Mouse (Mus musculus): ENCODE data around the gene Vamp5. TPM values are rescaled to one million over a fixed set of nuclear protein-coding genes. Genes with fewer than 3 reads are reported as not detected.

Vamp5 gene
- polyA plus RNA-seq, 1 experiment from 2014 or later: 7.6 TPM

- 87% methylated on average over 11 of the region's 11 CpGs for WGBS
- Histone ChIP-seq H3K27ac (no peak overlapping the region), H3K9me3 (no peaks in the 10 kb centered on the region), H3K4me2 (no peak overlapping the region), H3K4me3 (replicated peaks) (no peak overlapping the region), H3K27me3 (0 out of 2 replicates have a peak, but pooled peaks cover 3% of the 10 kb centered on the region), H3K9ac (no peak overlapping the region), H3K36me3 (replicated peaks) (peaks cover 29% of the 10 kb centered on the region), H3K4me1 (peaks cover 32% of the 10 kb centered on the region)
- ATAC-seq (ENCODE audit: low FRiP score): no peak
Observed at GRCm38 (mm10) chr6:72359891-72360598, 20.2 kb downstream of the Vamp5 start.

DNA sequence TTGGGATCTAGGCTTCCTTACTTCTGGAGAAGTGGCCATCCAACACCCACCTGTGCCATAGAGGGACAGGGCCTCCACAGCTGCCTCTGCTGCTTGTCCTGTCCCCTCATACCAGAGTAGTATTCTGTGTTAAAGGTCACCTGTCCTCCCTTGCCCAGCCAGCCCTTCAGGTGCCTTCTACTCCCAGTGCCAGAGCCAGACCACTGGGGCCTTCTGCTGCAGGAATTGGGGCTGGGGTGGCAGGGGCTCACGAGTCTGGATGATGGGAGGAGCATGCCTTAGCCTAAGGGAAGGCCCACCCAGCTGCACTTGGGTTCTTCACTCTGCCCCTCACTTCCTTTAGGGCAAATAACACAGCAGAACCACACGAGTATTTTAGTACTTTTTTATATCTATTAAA is 20.9 kb downstream of the Vamp5 start:
- no peak overlapping the region for H3K9ac ChIP-seq
- no peak for ATAC-seq (ENCODE audit: low FRiP score)
- peaks cover 29% of the 10 kb centered on the region for H3K36me3 ChIP-seq (replicated peaks)
- no peaks in the 10 kb centered on the region for H3K27me3 ChIP-seq
- peaks cover 39% of the 10 kb centered on the region for H3K4me1 ChIP-seq
- H3K9me3 ChIP-seq: no peaks in the 10 kb centered on the region
- no peak overlapping the region for H3K27ac ChIP-seq
- H3K4me2 ChIP-seq: no peak overlapping the region
- H3K4me3 ChIP-seq (replicated peaks): no peak overlapping the region
- 66% methylated on average over 2 of the region's 2 CpGs for WGBS

DNA sequence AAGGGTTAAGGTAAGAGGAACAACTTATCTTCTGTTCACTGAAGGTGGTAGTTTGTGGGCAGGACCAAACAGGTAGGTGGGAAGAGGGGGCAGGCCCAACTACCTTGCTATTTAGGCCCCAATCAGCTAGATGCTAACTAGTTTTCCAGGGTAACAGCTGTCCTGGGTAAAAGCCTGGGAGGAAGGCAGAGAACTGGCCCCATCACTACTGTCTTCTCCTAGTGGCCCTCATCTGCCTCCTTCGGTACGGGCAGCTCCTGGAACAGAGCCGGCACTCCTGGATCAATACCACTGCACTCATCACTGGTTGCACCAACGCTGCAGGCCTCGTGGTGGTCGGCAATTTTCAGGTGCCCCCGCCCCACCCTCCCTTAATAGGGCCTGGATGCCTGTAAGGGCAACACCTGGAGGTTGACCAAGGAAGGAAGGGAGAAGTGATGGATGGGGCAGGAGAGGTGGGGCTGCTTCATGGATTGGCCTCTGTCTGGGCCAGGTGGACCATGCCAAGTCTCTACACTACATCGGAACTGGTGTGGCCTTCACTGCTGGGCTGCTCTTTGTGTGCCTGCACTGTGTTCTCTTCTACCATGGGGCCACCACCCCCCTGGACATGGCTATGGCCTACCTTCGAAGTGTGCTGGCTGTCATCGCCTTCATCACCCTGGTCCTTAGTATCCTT is 22.0 kb downstream of the Vamp5 start:
- no peak overlapping the region for H3K9ac ChIP-seq
- ATAC-seq (ENCODE audit: low FRiP score): no peak
- 87% methylated on average over 10 of the region's 10 CpGs for WGBS
- peaks cover 29% of the 10 kb centered on the region for H3K36me3 ChIP-seq (replicated peaks)
- no peak overlapping the region for H3K27ac ChIP-seq
- no peak overlapping the region for H3K4me3 ChIP-seq (replicated peaks)
- no peak overlapping the region for H3K4me2 ChIP-seq
- no peaks in the 10 kb centered on the region for H3K9me3 ChIP-seq
- H3K27me3 ChIP-seq: peaks cover 4% of the 10 kb centered on the region; the same call in 1 of the 2 replicates
- peaks cover 39% of the 10 kb centered on the region for H3K4me1 ChIP-seq

GRCm38 (mm10) chr6:72357164-72358079 is 22.8 kb downstream of the Vamp5 start:
- WGBS: 86% methylated on average over 5 of the region's 5 CpGs
- H3K27me3 ChIP-seq: peaks cover 6% of the 10 kb centered on the region; the same call in 1 of the 2 replicates
- H3K9me3 ChIP-seq: no peaks in the 10 kb centered on the region
- no peak overlapping the region for H3K9ac ChIP-seq
- no peak overlapping the region for H3K4me2 ChIP-seq
- no peak overlapping the region for H3K4me3 ChIP-seq (replicated peaks)
- H3K4me1 ChIP-seq: peaks cover 35% of the 10 kb centered on the region
- no peak for ATAC-seq (ENCODE audit: low FRiP score)
- no peak overlapping the region for H3K27ac ChIP-seq
- peaks cover 29% of the 10 kb centered on the region for H3K36me3 ChIP-seq (replicated peaks)

- Histone ChIP-seq H3K4me2 (peak overlapping the region; percentile 96), H3K4me3 (replicated peaks) (peak overlapping the region; percentile 54), H3K9me3 (no peaks in the 10 kb centered on the region), H3K27me3 (peaks cover 6% of the 10 kb centered on the region; the same call in 1 of the 2 replicates), H3K27ac (no peak overlapping the region), H3K9ac (peak overlapping the region; percentile 67), H3K36me3 (replicated peaks) (peaks cover 29% of the 10 kb centered on the region), H3K4me1 (peaks cover 27% of the 10 kb centered on the region)
- 39% methylated on average over 8 of the region's 8 CpGs for WGBS
- ATAC-seq (ENCODE audit: low FRiP score): peak; percentile 12
Observed at GRCm38 (mm10) chr6:72356001-72356532, 24.2 kb downstream of the Vamp5 start.

GRCm38 (mm10) chr6:72355066-72355911 is 25.0 kb downstream of the Vamp5 start, which contains the start of gene Tmem150a:
Gene Tmem150a (plus strand): TSS chr6:72355447.
- Histone ChIP-seq H3K9ac (peak within 1 kb of the TSS; percentile 67), H3K4me1 (peaks cover 23% of the 10 kb centered on the region), H3K4me3 (replicated peaks) (peak within 1 kb of the TSS; percentile 54), H3K36me3 (replicated peaks) (peaks cover 32% of the 10 kb centered on the region), H3K27me3 (peaks cover 6% of the 10 kb centered on the region; the same call in 1 of the 2 replicates), H3K27ac (no peak within 1 kb of the TSS), H3K4me2 (peak within 1 kb of the TSS; percentile 96), H3K9me3 (no peaks in the 10 kb centered on the region)
- under 1% methylated on average over 71 of the region's 71 CpGs for WGBS
- peak; percentile 91 for ATAC-seq (ENCODE audit: low FRiP score)

GRCm38 (mm10) chr6:72354025-72354424 is 26.2 kb downstream of the Vamp5 start:
- ATAC-seq (ENCODE audit: low FRiP score): no peak
- peaks cover 33% of the 10 kb centered on the region for H3K36me3 ChIP-seq (replicated peaks)
- H3K4me1 ChIP-seq: peaks cover 22% of the 10 kb centered on the region
- no peak overlapping the region for H3K27ac ChIP-seq
- H3K27me3 ChIP-seq: peaks cover 6% of the 10 kb centered on the region; the same call in 1 of the 2 replicates
- H3K9ac ChIP-seq: no peak overlapping the region
- H3K4me2 ChIP-seq: no peak overlapping the region
- WGBS: 61% methylated on average over 1 of the region's 1 CpGs
- H3K9me3 ChIP-seq: no peaks in the 10 kb centered on the region
- H3K4me3 ChIP-seq (replicated peaks): no peak overlapping the region

DNA sequence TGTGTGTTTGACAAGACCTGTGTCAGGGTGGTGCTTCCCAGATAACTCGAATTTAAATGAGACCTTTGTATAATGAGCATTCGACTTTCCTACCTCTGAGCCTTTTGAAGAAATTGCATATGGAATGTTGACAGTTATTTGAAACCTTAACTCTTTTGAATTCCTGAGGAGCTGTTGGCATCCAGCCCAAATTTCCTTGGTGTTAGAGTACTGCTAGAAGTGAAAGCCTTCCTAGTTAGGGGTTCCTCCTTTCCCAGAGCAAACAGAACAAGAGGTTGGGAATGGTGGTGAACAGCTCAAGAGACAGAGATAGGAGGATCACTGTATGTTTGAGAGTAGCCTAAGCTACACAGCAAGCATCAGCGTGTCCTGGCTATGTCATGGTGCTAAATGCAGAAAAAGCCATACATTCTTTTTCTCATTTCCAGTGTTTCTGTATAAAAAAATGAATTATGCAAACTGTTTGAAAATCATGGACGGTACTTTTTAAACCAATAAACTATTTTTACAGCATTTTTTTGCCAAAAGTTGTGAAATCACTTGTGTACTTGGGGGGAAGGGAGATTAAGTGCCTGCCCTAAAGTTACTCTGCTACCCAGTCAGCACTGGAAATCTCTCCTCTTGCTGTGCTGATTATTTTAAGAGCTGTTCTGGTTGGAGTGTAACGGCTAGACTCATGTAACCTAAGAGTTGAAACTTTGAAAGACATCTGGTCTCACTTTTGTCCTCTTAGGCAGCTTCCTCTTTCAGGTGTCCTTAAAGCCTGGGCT is 27.4 kb downstream of the Vamp5 start:
- ATAC-seq (ENCODE audit: low FRiP score): no peak
- 82% methylated on average over 5 of the region's 5 CpGs for WGBS

GRCm38 (mm10) chr6:72350214-72350613 is 30.1 kb downstream of the Vamp5 start:
- Histone ChIP-seq H3K4me1 (peaks cover 34% of the 10 kb centered on the region), H3K36me3 (replicated peaks) (peaks cover 23% of the 10 kb centered on the region), H3K9ac (no peak overlapping the region), H3K27ac (no peak overlapping the region), H3K4me2 (no peak overlapping the region), H3K9me3 (no peaks in the 10 kb centered on the region), H3K27me3 (peaks cover 6% of the 10 kb centered on the region; the same call in 1 of the 2 replicates), H3K4me3 (replicated peaks) (no peak overlapping the region)
- ATAC-seq (ENCODE audit: low FRiP score): no peak
- WGBS: 92% methylated on average over 2 of the region's 2 CpGs

More for the DNA sequence above, 27.4 kb downstream of the Vamp5 start:
- H3K4me2 ChIP-seq: no peak overlapping the region
- peaks cover 6% of the 10 kb centered on the region; the same call in 1 of the 2 replicates for H3K27me3 ChIP-seq
- H3K27ac ChIP-seq: no peak overlapping the region
- peaks cover 34% of the 10 kb centered on the region for H3K4me1 ChIP-seq
- H3K9ac ChIP-seq: no peak overlapping the region
- H3K4me3 ChIP-seq (replicated peaks): no peak overlapping the region
- H3K36me3 ChIP-seq (replicated peaks): peaks cover 27% of the 10 kb centered on the region
- H3K9me3 ChIP-seq: no peaks in the 10 kb centered on the region

GRCm38 (mm10) chr6:72348411-72348810 is 31.9 kb downstream of the Vamp5 start:
- Histone ChIP-seq H3K4me1 (peaks cover 35% of the 10 kb centered on the region), H3K4me2 (peak overlapping the region; percentile 82), H3K27me3 (peaks cover 3% of the 10 kb centered on the region; the same call in 1 of the 2 replicates), H3K27ac (no peak overlapping the region), H3K9ac (peak overlapping the region; percentile 92; the same call in 1 of the 2 replicates), H3K4me3 (replicated peaks) (peak overlapping the region; percentile 78), H3K36me3 (replicated peaks) (peaks cover 23% of the 10 kb centered on the region), H3K9me3 (no peaks in the 10 kb centered on the region)
- WGBS: 81% methylated on average over 10 of the region's 10 CpGs
- no peak for ATAC-seq (ENCODE audit: low FRiP score)

All from forebrain, embryonic 12.5 days (tissue).